Mouse (Mus musculus) MN1 (cell line): ENCODE measurements at regions not wholly inside any gene's neighbourhood (a gene's known extent, or its start where the extent isn't known, plus 50 kb on each side); places are given as distances from the start of the nearest gene placed in this dataset.
A peak's percentile ranks its signal among the peaks of the same experiment; 100 is the strongest.

Source experiments
- DNase-seq: peaks from one replicate; pipeline ENCODE4 v3.0.0-alpha.2; 2016; ENCODE audit warnings: low spot score

- no peak for DNase-seq
Observed at GRCm38 (mm10) chr10:96863230-96863629, 246.4 kb downstream of the Btg1 start.

- no peak for DNase-seq
Observed at GRCm38 (mm10) chr10:96866468-96866867, 249.7 kb downstream of the Btg1 start.

GRCm38 (mm10) chr10:96871559-96872160, 254.9 kb downstream of the Btg1 start:
- no peak for DNase-seq

GRCm38 (mm10) chr10:96874646-96875045, 257.8 kb downstream of the Btg1 start:
- no peak for DNase-seq

DNA sequence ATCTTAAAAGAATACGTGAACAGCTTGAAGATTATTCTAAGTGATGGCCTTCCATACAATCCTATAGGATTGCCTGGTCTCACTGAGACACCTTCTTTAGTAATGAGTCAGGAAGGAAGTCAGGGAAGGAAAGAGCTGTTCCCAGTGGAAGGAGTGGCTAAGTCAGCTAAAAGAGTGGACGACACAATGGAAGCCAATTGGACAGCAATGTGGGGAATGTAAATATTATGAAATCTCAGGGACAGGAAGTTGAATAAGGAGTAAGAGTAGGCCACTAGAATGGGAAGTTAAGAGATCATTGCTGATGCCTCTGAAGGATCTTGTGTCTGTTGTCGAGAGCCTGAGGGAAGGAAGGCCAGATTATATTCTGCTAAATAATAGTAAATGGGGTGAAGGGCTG, 258.9 kb downstream of the Btg1 start:
- DNase-seq, result no peak

- DNase-seq, result no peak
Observed at GRCm38 (mm10) chr10:96879425-96879824, 262.6 kb downstream of the Btg1 start.

DNA sequence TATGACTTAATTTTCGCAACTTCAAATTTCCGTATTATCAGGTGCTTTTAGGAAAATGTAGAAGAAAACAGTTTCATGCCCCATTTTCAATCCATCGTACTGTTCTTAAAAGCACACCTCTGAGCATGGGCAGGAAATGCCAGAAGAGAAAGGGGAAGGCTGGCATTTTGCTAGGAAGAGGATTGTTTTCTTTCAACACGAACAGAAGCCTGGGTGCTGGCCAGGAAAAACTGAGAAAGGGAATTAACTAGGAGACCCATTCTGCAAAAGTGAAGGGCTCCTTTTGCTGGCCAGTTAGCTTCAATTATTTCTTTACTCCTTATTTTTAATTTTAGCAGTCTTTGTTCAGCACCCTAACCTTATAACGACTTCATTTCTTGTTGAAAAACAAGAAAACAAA, 264.0 kb downstream of the Btg1 start:
- no peak for DNase-seq

DNA sequence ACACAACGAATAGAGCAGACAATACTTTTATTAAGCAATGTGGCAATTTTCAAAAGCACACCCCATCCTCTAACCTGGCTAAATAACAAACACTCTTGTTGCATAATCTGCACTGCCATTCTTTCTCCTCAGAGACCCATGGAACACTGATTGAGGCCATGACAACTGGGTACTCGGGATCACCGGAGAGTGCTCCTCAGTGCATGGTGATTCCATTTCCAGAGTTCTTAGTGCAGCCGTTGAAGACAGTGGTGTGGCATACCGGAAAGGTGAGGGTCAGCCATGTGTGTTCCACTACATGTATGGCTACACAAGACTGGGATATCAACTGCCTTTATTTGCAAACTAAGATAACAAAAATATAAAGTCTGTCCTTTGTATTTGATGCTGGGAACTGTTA, 264.4 kb downstream of the Btg1 start:
- DNase-seq, result no peak

DNA sequence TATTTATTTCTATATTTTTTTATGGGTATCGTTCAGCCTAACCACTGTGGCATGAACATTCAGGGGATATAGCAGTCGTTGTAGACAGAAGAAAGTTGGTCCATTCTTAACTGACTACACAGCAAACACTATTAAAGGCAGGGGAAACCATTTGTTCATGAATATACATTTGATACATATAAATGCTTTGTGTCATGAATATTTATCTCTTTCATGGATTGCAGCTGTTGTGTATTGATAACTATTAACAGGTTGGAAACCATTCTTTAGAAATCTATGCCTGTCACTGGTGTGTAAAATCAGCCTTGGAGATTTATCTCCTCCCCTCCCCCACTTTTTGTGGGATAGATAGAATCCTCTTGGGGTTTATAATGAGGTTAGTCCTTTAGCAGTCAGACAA, 264.9 kb downstream of the Btg1 start:
- no peak for DNase-seq

GRCm38 (mm10) chr10:96901150-96901549, 284.3 kb downstream of the Btg1 start:
- DNase-seq, result no peak

DNA sequence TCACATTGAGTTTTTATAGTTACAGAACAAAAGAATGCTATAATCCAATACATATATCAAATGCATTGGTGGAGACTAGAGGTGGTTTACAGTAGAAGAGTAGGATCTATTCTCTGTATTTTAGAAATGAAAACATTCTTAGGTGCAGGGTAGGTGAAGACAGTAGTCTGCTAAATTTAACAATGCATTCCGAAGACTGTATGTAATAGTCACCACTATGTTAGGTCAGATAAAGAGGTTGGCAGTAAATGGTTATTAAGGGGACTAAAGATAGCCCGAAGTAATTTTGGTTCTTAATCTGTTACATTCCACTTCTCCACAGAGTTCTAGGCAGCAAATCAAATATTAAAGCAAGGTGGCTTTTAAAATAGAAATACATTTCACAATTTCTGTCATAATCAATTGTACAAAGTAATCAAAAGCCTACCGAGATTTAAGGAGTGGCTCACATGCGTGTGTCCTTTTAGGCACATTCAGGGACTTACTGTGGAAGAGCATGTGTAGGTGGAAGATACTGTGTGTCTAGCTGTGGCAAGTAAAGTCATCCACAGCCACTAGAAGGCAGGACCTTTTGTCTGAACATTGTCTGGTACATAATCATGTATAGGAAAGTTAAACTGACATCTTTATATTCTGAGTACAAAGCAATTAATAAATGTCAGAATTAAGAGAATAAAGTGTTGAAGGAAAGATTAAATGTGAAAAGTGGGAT, 288.4 kb downstream of the Btg1 start:
- DNase-seq, result no peak

- peak; percentile 14 for DNase-seq
Observed at GRCm38 (mm10) chr10:96909661-96910315, 293.0 kb downstream of the Btg1 start.

GRCm38 (mm10) chr10:96921181-96921580, 304.4 kb downstream of the Btg1 start:
- no peak for DNase-seq

- DNase-seq, result no peak
Observed at GRCm38 (mm10) chr10:96924266-96924672, 307.5 kb downstream of the Btg1 start.

DNA sequence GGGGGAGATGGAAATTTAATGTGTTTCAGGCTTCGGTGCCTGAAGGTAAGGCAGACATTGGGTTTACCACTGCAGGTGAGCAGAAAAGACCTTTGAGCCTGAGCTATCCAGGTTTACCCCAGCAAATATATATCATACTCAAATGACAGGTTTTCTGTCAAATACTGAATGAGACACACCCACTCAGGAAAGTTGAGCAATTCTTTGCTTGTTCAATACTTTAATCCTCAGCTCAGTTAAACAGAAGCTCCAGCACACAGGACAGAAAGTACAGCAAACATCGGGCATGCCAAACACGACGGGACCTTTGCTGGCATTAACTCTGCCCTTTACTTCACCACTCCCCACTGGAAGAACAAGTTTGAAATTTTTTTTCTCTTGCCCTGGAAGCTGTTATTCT, 307.9 kb downstream of the Btg1 start:
- DNase-seq, result no peak

DNA sequence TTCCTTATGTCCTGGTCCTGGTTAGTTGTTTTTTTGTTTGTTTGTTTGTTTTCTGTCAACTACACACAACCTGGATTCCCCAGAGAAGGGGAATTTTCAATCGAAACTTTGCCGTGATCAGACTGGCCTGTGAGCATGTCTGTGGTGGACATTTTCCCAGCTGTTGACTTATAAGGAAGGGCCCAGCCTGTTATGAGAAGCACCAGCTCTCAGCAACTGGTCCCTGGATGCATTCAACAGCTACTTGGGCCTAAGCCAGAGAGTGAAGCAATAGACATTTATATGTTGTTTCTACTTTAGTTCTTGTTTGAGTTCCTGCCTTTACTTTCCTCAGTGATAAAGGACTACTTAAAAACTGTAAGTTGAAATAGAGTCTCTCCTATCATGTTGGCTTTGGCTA, 309.0 kb downstream of the Btg1 start:
- DNase-seq, result no peak

GRCm38 (mm10) chr10:96934661-96935060, 317.9 kb downstream of the Btg1 start:
- no peak for DNase-seq

- DNase-seq, result no peak
Observed at GRCm38 (mm10) chr10:96940887-96941518, 324.2 kb downstream of the Btg1 start.

DNA sequence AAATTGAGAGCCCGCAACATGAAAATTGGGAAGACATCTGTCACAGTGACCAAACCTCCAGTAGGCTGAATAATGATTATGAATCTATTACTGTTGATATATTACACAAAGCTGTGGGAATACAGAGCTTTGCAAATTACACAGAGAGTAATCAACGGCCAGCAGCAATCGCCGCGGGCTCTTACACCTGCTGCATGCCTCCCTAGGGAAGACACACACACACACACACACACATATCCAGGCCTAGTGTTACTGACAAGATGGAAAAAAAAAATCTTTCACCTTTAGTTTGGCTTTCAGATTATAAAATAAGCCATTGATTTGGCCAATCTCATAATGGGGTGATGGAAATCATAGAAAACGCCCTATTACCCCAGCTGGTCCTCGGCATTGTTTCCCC, 327.4 kb downstream of the Btg1 start:
- DNase-seq, result no peak

DNA sequence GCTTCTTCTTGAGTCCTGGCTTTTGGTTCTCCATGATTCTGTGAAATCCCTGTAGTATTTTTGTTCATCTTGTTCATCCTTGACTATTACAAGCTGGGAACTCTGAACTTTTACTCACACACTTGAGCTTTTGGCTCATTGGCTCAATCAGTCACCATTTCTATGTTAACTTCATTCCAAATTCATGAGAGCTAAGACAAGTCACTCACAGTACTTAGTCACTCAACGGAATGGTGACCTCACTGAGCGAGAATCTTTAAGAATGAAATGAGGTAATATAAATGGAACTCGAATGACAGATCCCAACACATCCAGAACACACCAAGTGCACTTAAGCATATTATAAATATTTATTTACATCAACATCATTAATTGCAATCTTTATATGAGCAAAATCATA, 331.2 kb downstream of the Btg1 start:
- no peak for DNase-seq

DNA sequence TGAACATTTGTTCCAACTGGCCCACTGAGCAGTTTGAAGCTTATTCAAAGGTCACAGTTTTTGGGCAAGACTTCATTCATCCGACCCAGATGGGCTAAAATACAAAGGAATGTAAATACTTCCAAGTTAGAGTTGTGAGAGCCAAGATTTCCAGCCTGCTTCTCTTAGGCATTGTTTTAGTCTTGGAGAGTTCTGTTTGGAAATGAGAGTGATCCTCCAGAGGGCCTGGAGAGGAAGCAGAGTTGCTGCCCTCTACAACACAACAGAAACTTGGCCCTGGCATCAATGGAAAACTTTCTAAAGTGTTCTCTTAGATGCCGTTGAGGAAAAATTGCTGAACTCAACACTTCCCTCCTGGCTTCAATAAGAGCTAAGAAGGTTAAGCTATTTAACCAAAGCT, 332.1 kb downstream of the Btg1 start:
- no peak for DNase-seq

- DNase-seq, result peak; percentile 6
Observed at GRCm38 (mm10) chr10:96955036-96955775, 338.4 kb downstream of the Btg1 start.
